Mouse (Mus musculus): ENCODE data around the gene Cpa2. TPM values are rescaled to one million over a fixed set of nuclear protein-coding genes. Genes with fewer than 3 reads are reported as not detected.

Gene Cpa2
- polyA plus RNA-seq, 1 experiment from 2014 or later, result 0.20 TPM

Other genes with a start within 250 kb of the Cpa2 start
- 20.2 to 32.8 TPM (median 32.4 TPM) in 3 replicates for gene Ube2h, start 237.0 kb upstream of the Cpa2 start, polyA plus RNA-seq (2018)
- gene Zc3hc1, start 150.6 kb upstream of the Cpa2 start, polyA plus RNA-seq (2018), result 14.1 to 15.8 TPM (median 15.2 TPM) in 3 replicates
- gene Klhdc10, start 139.7 kb upstream of the Cpa2 start, polyA plus RNA-seq (2018), result 12.0 to 16.3 TPM (median 15.3 TPM) in 3 replicates
- 16.3 to 23.2 TPM (median 16.4 TPM) in 3 replicates for gene Tmem209, start 31.8 kb upstream of the Cpa2 start, polyA plus RNA-seq (2018)
- not detected in 3 replicates for gene Ssmem1, start 31.7 kb upstream of the Cpa2 start, polyA plus RNA-seq (2018)
- not detected in 3 replicates for gene Cpa4, start 26.8 kb downstream of the Cpa2 start, polyA plus RNA-seq (2018)
- not detected in 3 replicates for gene Cpa5, start 69.4 kb downstream of the Cpa2 start, polyA plus RNA-seq (2018)
- gene Cpa1, start 97.6 kb downstream of the Cpa2 start, polyA plus RNA-seq (2018), result not detected in 3 replicates
- 2.8 to 11.5 TPM (median 5.8 TPM) in 3 replicates for gene Cep41, start 152.2 kb downstream of the Cpa2 start, polyA plus RNA-seq (2018)
- gene Mest, start 182.0 kb downstream of the Cpa2 start, polyA plus RNA-seq (2018), result 0.07 TPM in 1 of 3 replicates, not detected in the others

Measured in macrophage (primary cell).